Mouse (Mus musculus): Measurements from ENCODE around the gene Xkrx. TPM values are rescaled to one million over a fixed set of nuclear protein-coding genes. Genes with fewer than 3 reads are reported as not detected.
"Not testable (repeated sequence)": the region's sequence is repeated elsewhere in the genome, so short reads cannot be mapped to it uniquely, and the experiment has no call there.

Gene Xkrx
- total and polyA plus RNA-seq, 3 experiments = 0.38 TPM; not detected in 2

GRCm38 (mm10) chrX:134208491-134208890 lies 46.6 kb upstream of the Xkrx start (continued):
- no peak for TF ChIP-seq CHD1 (IDR thresholded peaks at IDR 0.05; ENCODE audit: low read depth, low read length)
- TF ChIP-seq ZC3H11A (IDR thresholded peaks at IDR 0.05; ENCODE audit: low read depth, low read length) = no peak
- TF ChIP-seq POLR2AphosphoS2 (IDR thresholded peaks at IDR 0.05; ENCODE audit: low read length) = no peak
- TF ChIP-seq TBP (IDR thresholded peaks at IDR 0.05; ENCODE audit: low read depth, low read length) = no peak
- TF ChIP-seq USF1 (IDR thresholded peaks at IDR 0.05; ENCODE audit: low read depth, low read length) = no peak
- peak; percentile 29; the same call in 1 of the 2 replicates for TF ChIP-seq TAL1 (IDR thresholded peaks at IDR 0.05; ENCODE audit: low read length)
- no peak for TF ChIP-seq POLR2AphosphoS5 (IDR thresholded peaks at IDR 0.05; ENCODE audit: borderline replicate concordance, low read depth, low read length)
- no peak for TF ChIP-seq CHD2 (IDR thresholded peaks at IDR 0.05; ENCODE audit: low read length)
- no peak for TF ChIP-seq MAX (IDR thresholded peaks at IDR 0.05; ENCODE audit: low read length)
- TF ChIP-seq ETS1 (IDR thresholded peaks at IDR 0.05; ENCODE audit: low read depth, low read length) = peak; percentile 60; the same call in 1 of the 2 replicates
- peak; percentile 79 to 80 for TF ChIP-seq EP300 (IDR thresholded peaks at IDR 0.05; ENCODE audit: low read depth in 1 of 2, low read length in 2 of 2)
- 0 out of 2 replicates have a peak, but pooled peaks have one; percentile 44 for TF ChIP-seq GABPA (IDR thresholded peaks at IDR 0.05; ENCODE audit: low read depth, low read length)
- TF ChIP-seq BHLHE40 (IDR thresholded peaks at IDR 0.05; ENCODE audit: borderline replicate concordance, low read depth, low read length) = no peak
- TF ChIP-seq UBTF (IDR thresholded peaks at IDR 0.05; ENCODE audit: borderline replicate concordance, insufficient read depth, low read depth, low read length) = no peak
- TF ChIP-seq USF2 (IDR thresholded peaks at IDR 0.05; ENCODE audit: borderline replicate concordance in 1 of 2, insufficient read depth in 1 of 2, low read depth in 1 of 2, low read length in 2 of 2) = no peak
- TF ChIP-seq RAD21 (IDR thresholded peaks at IDR 0.05; ENCODE audit: low read depth, low read length) = no peak
- no peak for TF ChIP-seq HCFC1 (IDR thresholded peaks at IDR 0.05; ENCODE audit: low read depth, low read length)
- TF ChIP-seq SIN3A (IDR thresholded peaks at IDR 0.05; ENCODE audit: low read length) = 0 out of 2 replicates have a peak, but pooled peaks have one; percentile 37
- TF ChIP-seq NELFE (IDR thresholded peaks at IDR 0.05; ENCODE audit: low read depth, low read length) = no peak
- no peak for TF ChIP-seq MXI1 (IDR thresholded peaks at IDR 0.05; ENCODE audit: low read depth, low read length)
- TF ChIP-seq ELF1 (IDR thresholded peaks at IDR 0.05; ENCODE audit: low read depth, low read length) = no peak
- TF ChIP-seq SMC3 (IDR thresholded peaks at IDR 0.05; ENCODE audit: low read depth, low read length) = peak; percentile 4; the same call in 1 of the 2 replicates
- no peak for TF ChIP-seq KAT2A (conservative IDR thresholded peaks at IDR 0.05; ENCODE audit: low read depth, low read length)

GRCm38 (mm10) chrX:134187201-134187600 lies 25.3 kb upstream of the Xkrx start, which contains the start of gene Arl13a:
Gene Arl13a (plus strand): TSS chrX:134187501.
- H3K27me3 ChIP-seq (ENCODE audit: control insufficient read depth in 1 of 2, insufficient read depth in 2 of 2, low read length in 2 of 2); H3K9me3 ChIP-seq (replicated peaks; ENCODE audit: insufficient read depth, low read length); DNase-seq (ENCODE audit: low read depth, low spot score): not testable (repeated sequence)

More at GRCm38 (mm10) chrX:134187201-134187600, 25.3 kb upstream of the Xkrx start, which contains the start of gene Arl13a:
- H3K27ac ChIP-seq (ENCODE audit: control insufficient read depth, low read depth, low read length); H3K4me1 ChIP-seq (ENCODE audit: control insufficient read depth in 1 of 2, insufficient read depth in 2 of 2, low read length in 2 of 2); H3K4me3 ChIP-seq (ENCODE audit: control insufficient read depth in 1 of 2, insufficient read depth in 1 of 2, low read depth in 2 of 2, low read length in 2 of 2); H3K79me2 ChIP-seq (ENCODE audit: control insufficient read depth, insufficient read depth, low read length, poor library complexity); H3K36me3 ChIP-seq (ENCODE audit: control insufficient read depth in 1 of 2, insufficient read depth in 2 of 2, low read length in 2 of 2); H3K9ac ChIP-seq (ENCODE audit: control insufficient read depth, low read depth, low read length, poor library complexity, severe bottlenecking): not testable (repeated sequence)

Data from MEL (cell line).